Mouse (Mus musculus): Measurements from ENCODE around the gene Slc37a1.

DNA sequence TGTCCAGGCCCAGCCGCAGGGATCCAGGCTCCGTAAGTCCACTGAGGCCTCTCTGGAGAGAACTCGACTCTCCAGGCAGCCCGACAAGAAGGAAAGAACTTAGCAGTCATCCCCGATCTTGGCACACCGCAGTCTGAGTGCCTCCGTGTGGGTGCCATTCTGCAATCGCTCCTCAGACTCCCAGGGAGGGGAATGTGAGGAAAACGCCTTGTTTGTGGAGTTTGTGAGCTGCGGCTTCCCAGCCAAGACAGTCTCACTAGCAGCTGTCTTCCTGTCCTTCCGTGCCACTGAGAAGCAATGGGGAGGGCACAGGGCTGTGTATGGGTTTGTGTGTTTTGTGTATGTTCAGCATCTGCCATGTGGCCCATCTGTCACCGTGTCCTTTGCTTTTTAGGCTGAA is 62.8 kb downstream of the Slc37a1 start:
- TF ChIP-seq CTCF (IDR thresholded peaks at IDR 0.05; ENCODE audit: control insufficient read depth, insufficient read depth, insufficient replicate concordance, low read depth, low read length) (no peak), POLR2A (IDR thresholded peaks at IDR 0.05; ENCODE audit: control insufficient read depth, low read depth, low read length) (no peak)

Data from testis, adult 2 months (tissue).